Mouse (Mus musculus) ES-Bruce4 (cell line): Measurements from ENCODE around the gene Mcm2.

Experiments used
- CTCF ChIP-seq: IDR thresholded peaks from one replicate; pipeline ENCODE4 v1.8.1; 2011; ENCODE audit warnings: low read depth, low read length
- EP300 ChIP-seq: IDR thresholded peaks from 2 replicates; pipeline ENCODE4 v1.6.1; 2011; ENCODE audit warnings: low read depth, low read length; ENCODE audit not compliant: insufficient read depth
- POLR2A ChIP-seq: IDR thresholded peaks from one replicate; pipeline ENCODE4 v1.8.1; 2011; ENCODE audit warnings: low read length; ENCODE audit not compliant: insufficient read depth

DNA sequence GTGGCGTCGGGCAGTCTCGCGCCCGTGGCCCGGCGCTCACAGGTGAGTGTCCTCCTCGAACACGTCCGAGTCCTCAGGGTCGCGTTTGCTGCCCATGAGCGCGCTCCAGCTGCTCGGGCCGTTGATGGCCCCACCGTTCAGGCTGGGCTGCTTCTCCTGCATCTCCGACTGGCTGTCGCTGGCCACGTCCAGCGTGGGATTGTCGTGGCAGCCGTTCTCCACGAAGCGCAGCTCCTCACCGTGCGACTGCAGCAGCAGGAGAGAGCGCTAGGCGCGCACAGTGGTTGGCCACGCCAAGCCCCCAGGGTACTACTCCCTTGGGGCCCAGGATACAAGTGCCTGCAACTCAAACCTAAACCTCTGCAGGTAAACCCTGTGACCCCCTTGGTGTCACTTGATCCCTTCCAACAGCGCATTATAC is 55.8 kb downstream of the Mcm2 start:
- TF ChIP-seq CTCF (no peak), POLR2A (no peak), EP300 (no peak)
